Mouse (Mus musculus) heart, postnatal 25 days (tissue): Measurements from ENCODE around the gene Kidins220. TPM values are rescaled to one million over a fixed set of nuclear protein-coding genes. Genes with fewer than 3 reads are reported as not detected.
A peak's percentile ranks its signal among the peaks of the same experiment; 100 is the strongest.

ENCODE experiments used
- DNase-seq: peaks from one replicate; pipeline ENCODE4 v3.0.0; 2022; ENCODE audit warnings: low spot score
- intact Hi-C: fragments of 180-260 bp; cut with DNase I; formaldehyde crosslinking; loops from one replicate; pipeline ENCODE4 v1.15.1; 2025
- total RNA-seq, 2 experiments: library from RNA; stranded (reverse); gene quantifications; 2 replicates each; pipeline ENCODE4 v1.2.3; 2021

Gene Kidins220
- total RNA-seq, result 10 to 100 TPM; 69.0 to 76.8 TPM

DNA sequence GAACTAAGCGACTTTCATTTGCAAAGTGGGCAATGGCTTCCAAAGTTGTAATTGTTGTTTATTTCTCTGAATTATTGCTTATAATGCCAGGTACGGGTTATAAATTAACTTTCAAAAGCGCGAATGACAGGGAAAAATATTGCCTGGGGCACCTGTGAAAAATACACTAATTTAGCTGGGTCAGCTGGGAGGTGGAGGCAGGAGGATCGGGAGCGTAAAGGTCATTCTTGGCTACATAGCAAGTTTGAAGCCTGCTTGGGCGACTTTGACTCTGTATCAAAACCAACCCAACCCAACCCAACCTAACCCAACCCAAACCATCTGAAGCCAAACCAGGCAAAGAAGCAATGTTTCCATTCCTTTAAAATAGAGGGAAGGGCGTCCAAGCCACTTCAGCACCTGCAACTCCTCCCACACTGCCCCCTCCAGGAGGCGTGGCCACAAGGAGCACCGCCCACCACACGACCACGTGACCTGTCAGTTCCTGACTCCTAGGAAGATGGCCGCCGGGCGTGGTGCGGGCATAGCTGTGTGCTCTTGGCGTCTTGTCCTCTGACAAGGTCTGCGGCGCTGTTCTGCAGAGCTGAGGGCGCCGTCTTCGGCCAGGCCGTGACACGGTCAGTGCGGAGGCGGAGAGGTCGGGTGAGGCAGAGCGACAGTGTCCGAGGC lies at the start of gene Kidins220:
Gene Kidins220, plus strand, starts transcription at position 480 of the 669 bp plus-strand sequence.
- peak; percentile 86 for DNase-seq
- intact Hi-C loops, result no loop called here

- intact Hi-C loops, result no loop called here
- no peak for DNase-seq
Observed at GRCm38 (mm10) chr12:24925276-24925675, 49.4 kb upstream of the Kidins220 start.

GRCm38 (mm10) chr12:24925684-24926083 lies 49.0 kb upstream of the Kidins220 start:
- intact Hi-C loops, result no loop called here
- DNase-seq, result no peak

DNA sequence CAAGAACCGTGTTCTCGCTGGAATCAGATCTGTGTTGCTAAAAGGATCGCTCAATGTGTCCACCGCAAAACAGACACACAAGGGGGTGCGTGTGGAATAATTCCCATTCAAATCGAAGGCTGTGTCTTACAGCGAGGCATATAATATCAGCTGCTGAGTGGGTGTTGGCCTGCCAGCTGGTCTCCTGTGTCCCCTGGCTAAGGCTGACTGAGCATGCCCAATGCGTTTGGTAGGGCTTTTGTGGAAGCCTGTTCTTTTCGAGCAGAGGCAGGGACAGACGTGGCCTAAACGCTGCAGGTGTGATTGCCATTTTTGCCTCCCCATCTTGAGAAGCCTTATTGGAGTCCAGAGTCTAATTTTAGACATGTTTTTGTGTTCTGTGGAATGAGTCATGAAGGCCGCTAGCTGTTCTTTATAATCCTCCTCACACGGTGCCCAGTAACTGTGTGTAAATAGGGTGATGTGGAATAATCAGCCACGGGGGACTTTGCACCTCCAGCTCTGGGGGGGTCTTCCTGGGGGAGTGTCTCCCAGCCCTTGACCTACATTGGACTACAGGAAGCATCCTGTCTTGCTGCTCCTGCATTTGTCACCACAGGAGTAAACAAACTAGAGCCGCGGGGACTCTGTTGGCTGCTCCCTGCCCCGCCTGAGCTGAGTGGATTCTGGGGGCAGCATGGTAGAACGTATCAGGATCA lies 46.5 kb upstream of the Kidins220 start:
- no peak for DNase-seq
- intact Hi-C loops, result no loop called here

DNA sequence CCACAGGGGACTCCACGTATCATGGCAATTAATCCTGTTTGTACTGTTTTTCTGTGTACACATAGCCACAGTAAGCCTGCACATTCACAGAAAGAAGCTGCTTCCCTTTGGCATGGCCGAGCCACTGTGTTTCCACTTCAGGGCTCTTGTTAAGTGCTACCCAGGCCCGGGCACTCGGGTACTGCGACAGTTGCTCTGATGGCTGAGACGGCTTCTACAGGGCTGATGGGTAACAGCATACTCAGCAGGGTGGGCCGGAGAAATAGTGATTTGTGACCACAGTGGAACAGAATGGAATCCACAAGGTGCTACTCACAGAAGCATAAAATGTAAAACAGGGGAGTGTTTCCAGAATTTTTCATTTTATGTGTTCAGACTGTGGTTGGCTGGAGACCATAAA lies 45.7 kb upstream of the Kidins220 start:
- DNase-seq, result no peak
- intact Hi-C loops, result no loop called here

- DNase-seq, result no peak
- intact Hi-C loops, result no loop called here
Observed at GRCm38 (mm10) chr12:24930760-24931159, 44.0 kb upstream of the Kidins220 start.

DNA sequence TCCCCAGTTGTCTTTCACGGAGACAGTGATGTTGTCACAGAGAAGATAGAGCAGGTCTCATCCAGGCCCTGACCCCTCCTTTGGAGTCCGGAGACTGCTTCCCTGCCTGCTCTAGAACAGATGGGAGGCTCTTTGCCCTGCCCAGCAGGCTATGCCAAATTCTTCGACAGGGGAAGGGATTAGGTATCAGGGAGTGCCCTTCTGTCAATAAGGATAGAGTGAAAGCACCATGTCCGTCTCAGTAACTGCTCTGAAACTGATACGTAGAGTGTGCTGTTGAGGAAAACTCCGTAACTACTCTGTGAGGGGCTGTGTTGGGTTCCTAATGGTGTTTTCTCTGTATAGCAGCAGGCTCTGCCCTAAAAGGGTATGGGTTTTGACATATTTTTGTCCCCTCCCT lies 42.6 kb upstream of the Kidins220 start:
- no peak for DNase-seq

DNA sequence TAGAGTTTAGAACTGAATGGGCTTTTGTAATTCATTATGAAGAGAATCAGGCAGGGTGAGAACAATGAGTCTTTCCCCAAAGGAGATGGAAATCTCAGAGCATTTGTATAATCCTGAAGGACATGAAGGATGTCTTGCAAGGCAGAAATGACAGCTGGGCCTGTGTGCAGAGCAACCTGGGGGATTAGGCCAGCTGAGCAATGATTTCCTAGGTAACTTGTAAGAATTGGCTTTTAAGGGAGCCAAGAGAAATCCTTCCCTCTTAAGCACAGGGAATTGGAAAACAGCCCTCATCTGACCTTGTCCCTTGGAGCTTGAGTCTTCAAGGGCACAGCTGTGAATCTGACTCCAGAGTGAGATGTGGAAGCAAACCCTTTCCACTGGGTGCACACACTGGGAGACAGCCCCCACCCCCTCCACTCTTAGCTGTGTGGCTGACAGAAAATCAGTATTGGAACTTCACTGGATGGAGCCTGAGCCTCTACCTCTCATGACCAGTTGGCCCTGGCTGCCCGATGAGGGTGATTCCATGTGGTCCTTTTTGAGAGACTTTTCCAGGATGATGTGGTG lies 41.4 kb upstream of the Kidins220 start:
- intact Hi-C loops, result no loop called here
- no peak for DNase-seq

More for the DNA sequence above, 42.6 kb upstream of the Kidins220 start:
- intact Hi-C loops, result no loop called here

DNA sequence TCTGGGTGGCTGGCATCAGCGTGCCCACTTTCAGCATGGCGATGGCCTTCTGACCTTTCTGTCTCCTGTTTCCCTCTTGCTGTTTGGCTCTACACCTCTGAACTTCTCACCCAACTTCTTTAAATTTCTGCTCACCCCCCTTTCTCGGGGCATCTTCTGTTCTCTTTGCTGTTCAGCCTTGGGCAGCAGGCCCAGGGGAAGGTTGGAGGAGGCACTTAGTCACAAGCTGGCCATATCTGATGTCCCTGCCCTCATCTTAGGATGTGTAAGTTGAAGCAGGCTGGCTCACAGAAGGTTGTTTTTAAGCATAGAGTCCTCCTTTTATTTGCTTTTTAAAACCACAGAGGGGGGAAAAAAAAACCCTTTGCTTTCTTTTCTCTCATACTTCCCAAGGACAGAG lies 40.7 kb upstream of the Kidins220 start:
- DNase-seq, result no peak
- intact Hi-C loops, result no loop called here

DNA sequence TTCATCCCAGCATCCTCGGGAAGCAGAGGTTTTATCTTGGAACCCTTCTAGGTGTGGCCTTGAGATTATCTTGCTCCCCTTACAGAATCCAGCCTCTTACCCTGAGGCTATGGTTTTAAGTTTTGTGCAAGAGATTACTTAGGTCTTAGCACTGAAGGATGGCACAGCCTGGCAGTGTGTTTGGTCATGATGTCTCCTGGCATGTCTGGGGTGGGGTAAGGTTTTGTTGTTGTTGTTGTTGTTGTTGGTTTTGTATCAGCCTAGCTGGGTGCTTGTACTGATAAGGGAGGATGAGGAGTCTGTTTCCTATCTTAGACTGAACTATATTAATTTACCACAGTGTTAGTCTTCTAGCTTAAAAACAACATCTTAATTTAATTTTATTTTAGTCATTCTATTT lies 38.4 kb upstream of the Kidins220 start:
- intact Hi-C loops, result no loop called here
- DNase-seq, result no peak

GRCm38 (mm10) chr12:24939372-24939771 lies 35.4 kb upstream of the Kidins220 start:
- DNase-seq, result no peak

GRCm38 (mm10) chr12:24942619-24943287 lies 32.0 kb upstream of the Kidins220 start:
- DNase-seq, result no peak
- intact Hi-C loops, result loop anchor here (5.0 kb wide), 1 partner anchor 45 kb away; no protein-coding TSS in a partner anchor

More at GRCm38 (mm10) chr12:24939372-24939771, 35.4 kb upstream of the Kidins220 start:
- intact Hi-C loops, result no loop called here

- no peak for DNase-seq
- intact Hi-C loops, result loop anchor here (5.0 kb wide), 1 partner anchor 46 kb away; no protein-coding TSS in a partner anchor
Observed at GRCm38 (mm10) chr12:24943427-24943826, 31.3 kb upstream of the Kidins220 start.

- no peak for DNase-seq
- intact Hi-C loops, result loop anchor here (5.0 kb wide), 1 partner anchor 47 kb away; no protein-coding TSS in a partner anchor
Observed at GRCm38 (mm10) chr12:24944597-24944996, 30.1 kb upstream of the Kidins220 start.

GRCm38 (mm10) chr12:24947065-24947464 lies 27.7 kb upstream of the Kidins220 start:
- DNase-seq, result no peak
- intact Hi-C loops, result no loop called here

DNA sequence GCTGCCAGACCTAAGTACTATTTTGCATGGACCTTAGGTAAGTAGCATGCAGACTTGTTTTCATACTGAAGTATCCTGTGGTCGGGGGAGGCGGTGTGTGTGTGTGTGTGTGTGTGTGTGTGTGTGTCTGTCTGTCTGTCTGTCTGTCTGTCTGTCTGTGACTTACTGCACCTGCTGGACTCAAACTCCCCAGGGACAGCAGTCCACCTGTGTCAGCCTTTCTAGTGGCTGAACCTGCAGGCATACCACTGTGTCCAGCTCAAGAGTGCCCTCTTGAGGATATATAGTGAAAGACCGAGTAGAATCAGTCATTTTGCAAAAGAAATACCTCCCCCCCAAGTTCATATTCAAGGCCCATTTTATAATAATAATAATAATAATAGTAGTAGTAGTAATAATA lies 26.4 kb upstream of the Kidins220 start:
- intact Hi-C loops, result loop anchor here (2.0 kb wide), 1 partner anchor 232 kb away; no protein-coding TSS in a partner anchor
- no peak for DNase-seq

- no peak for DNase-seq
- intact Hi-C loops, result loop anchor here (5.0 kb wide), 1 partner anchor 348 kb away; no protein-coding TSS in a partner anchor
Observed at GRCm38 (mm10) chr12:24950376-24951046, 24.2 kb upstream of the Kidins220 start.

- DNase-seq, result no peak
- intact Hi-C loops, result loop anchor here (1.0 to 5.0 kb wide), 2 partner anchors 242 to 350 kb away; no protein-coding TSS in a partner anchor
Observed at GRCm38 (mm10) chr12:24952147-24952546, 22.6 kb upstream of the Kidins220 start.

- intact Hi-C loops, result no loop called here
- DNase-seq, result no peak
Observed at GRCm38 (mm10) chr12:24955137-24955536, 19.6 kb upstream of the Kidins220 start.

GRCm38 (mm10) chr12:24958526-24958925 lies 16.2 kb upstream of the Kidins220 start:
- DNase-seq, result no peak
- intact Hi-C loops, result no loop called here
